Mouse (Mus musculus): ENCODE measurements around the gene Sbk3. TPM values are rescaled to one million over a fixed set of nuclear protein-coding genes. Genes with fewer than 3 reads are reported as not detected.

The Sbk3 gene
- total RNA-seq, 2 experiments from 2014 or later = 1.4 to 1.5 TPM

DNA sequence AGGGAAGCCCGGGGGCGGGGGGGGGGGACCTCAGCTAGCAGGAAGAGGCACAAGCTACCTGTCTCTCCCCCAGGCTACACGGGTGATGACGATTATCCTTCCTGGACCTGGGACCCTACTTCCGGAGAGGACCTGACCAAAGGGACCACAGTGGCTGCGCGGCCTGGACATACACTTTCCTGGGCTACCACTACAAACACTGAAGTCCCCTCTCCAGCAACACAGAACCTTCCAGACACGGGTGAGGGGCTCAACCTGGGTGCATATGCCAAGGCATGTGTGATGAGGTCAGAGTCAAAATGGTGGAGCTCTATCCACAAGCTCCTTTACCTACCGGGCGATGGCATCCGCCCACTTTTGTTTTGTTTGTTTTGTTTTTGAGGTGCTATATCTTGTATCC is 33.6 kb downstream of the Sbk3 start:
- DNase-seq = no peak
- intact Hi-C loops (cut with DNase I) = loop anchor here (10.0 kb wide), 1 partner anchor 107 kb away; no protein-coding TSS in a partner anchor

DNA sequence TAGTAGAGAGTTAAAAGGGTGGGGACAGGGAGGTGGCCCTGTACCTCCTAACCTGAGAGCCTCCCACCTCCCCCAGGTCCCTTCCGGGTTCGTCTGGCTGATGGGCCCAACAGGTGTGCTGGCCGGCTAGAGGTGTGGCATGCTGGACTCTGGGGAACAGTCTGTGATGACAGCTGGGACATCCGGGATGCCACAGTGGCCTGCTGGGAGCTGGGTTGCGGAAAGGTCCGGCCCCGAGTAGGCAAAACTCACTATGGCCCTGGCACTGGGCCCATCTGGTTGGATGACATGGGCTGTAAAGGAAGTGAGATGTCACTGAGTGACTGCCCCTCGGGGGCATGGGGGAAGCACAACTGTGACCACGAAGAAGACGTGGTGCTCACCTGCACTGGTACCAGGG is 34.1 kb downstream of the Sbk3 start:
- DNase-seq = no peak
- intact Hi-C loops (cut with DNase I) = loop anchor here (10.0 kb wide), 1 partner anchor 108 kb away; no protein-coding TSS in a partner anchor

DNA sequence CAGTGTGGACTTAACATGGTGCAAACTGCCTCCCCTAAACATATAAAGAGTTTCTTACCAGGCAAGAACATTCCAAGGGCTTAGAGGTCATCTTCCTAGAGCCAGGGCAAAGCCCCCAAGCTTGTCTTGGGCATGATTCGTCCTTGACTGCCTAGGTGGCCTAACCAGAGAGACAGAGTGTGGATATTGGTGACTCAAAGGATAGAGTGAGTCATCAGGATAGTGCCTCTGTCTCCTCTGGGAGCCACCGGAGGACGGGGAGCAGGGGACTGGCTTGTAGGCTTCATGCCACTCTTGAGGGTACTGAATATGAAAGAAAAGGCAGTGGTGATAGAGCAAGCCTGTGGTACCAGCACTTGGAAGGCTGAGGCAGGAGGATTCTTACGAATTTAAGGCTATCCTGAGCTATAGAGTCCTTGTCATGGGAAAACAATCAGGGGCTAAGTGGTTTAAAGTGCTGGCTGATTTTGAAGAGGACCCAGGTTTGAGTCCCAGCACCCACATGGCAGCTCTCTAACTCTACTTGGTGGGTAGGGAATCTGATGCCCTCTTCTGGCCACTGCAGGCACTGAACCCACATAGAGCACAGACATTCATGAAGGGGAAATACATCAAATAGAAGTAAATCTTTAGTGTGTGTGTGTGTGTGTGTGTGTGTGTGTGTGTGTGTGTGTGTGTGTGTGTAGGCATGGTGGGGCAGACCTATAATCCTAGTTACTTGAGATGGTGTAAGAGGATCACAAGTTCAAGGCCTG is 36.6 kb downstream of the Sbk3 start:
- intact Hi-C loops (cut with DNase I) = loop anchor here (10.0 kb wide), 1 partner anchor 110 kb away; no protein-coding TSS in a partner anchor
- no peak for DNase-seq

DNA sequence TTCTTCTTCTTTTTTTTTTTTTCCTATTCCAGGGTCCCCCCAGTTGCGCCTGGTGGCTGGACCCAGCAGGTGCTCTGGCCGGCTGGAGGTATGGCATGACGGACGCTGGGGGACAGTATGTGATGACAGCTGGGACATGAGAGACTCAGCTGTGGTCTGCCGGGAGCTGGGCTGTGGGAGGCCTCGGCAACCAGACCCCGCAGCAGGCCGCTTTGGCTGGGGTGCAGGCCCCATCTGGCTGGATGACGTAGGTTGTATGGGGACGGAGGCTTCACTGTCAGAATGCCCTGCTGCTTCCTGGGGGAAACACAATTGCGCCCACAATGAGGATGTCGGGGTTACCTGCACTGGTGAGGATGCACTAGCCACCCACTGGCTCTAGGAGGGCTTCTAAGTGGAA is 37.9 kb downstream of the Sbk3 start:
- intact Hi-C loops (cut with DNase I) = loop anchor here (10.0 kb wide), 1 partner anchor 112 kb away; no protein-coding TSS in a partner anchor
- DNase-seq = peak; percentile 57

DNA sequence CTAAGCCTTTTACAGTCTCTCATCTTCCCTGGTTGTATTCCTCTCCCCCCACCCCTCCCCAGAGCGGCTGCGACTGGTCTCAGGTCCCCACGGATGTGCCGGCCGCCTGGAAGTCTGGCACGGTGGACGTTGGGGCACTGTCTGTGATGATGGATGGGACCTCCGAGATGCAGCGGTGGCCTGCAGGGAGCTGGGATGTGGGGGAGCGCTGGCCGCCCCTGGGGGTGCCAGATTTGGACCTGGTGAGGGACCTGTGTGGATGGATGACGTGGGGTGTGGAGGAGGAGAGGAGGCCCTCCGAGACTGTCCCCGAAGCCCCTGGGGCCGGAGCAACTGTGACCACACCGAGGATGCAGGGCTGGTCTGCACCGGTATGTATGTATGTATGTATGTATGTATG is 42.6 kb downstream of the Sbk3 start:
- intact Hi-C loops (cut with DNase I) = no loop called here
- DNase-seq = no peak

DNA sequence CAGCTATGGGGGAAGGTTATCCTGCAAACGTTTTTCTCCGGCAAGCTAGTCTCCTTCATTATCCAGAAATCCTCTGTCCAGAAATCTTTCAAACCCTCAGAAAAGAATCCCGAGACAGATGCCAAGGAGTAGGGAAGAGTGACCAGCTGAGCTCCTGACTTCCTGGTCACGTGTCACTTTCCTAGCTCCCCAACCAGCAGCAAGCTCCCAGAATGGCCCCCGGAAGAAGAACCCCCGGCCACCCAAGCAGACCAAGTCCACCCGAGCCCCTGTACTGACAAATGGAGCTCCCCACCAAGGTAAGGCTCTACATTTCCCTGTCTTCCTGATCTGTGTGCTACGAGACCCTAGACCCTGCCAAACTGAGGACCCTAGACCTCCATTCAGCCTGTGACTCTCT is 43.3 kb downstream of the Sbk3 start:
- no peak for DNase-seq
- intact Hi-C loops (cut with DNase I) = no loop called here

DNA sequence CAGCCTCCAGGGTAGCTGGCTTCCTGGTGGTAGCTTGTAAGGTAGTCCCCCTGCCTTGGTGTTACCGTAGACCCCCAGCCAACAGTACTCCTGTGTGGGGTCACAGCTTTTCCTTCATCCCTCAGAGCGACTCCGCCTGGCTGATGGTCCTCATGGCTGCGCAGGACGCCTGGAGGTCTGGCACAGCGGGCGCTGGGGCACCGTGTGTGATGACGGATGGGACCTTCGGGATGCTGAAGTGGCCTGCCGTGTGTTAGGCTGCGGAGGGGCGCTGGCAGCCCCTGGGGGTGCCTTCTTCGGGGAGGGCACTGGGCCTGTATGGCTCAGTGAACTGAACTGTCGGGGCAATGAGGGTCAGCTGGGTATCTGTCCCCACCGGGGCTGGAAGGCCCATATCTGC is 44.1 kb downstream of the Sbk3 start:
- no peak for DNase-seq
- intact Hi-C loops (cut with DNase I) = no loop called here

DNA sequence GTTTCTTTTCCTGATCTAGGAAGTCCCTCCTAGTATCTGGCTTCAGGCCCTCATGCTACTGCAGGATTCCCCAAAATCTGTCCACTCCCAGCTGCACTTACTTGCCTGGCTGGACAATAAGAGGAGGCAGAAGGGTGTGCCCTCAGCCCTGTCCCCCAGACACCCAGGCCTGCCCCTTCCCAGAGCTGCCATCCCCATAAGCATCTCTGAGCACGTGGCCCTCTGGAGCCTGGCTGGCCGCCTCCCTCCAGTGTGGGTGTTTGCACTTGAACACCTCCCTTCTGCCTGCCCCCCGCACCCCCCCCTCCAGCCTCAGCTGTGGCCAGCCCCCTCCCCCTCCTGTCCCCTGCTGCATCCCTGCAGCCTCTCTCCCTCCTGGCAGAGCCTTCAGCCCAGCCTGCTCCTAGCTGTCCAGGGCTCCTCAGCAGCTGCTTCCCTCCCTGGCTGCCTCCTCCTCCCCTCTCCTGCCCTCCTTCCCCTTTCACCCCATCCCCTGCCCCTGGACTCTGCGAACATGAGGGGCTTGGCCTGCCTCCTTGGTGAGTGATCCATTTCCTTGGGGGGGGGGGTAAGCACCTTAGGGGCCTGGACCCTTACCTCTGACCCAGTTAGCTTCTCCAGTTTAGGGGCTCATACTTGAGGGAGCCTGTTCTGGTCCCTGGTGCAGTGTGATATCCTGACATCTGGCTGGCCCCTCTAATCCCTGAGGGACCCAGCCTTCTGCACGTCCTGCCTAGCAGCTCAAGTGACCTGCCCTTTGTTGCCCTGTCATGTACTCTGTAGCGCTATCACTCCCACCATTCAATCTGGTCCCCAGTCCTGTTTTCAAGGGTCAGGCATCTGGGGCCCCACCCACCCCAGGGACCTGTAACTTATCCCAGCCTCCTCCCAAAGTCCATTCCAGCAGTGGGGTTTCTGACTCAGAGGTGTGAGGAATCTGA is 45.3 kb downstream of the Sbk3 start, which contains the start of gene Ssc5d:
Gene Ssc5d, plus strand, starts transcription at position 345 of the 941 bp plus-strand sequence.
- DNase-seq = peak; percentile 81
- intact Hi-C loops (cut with DNase I) = no loop called here

DNA sequence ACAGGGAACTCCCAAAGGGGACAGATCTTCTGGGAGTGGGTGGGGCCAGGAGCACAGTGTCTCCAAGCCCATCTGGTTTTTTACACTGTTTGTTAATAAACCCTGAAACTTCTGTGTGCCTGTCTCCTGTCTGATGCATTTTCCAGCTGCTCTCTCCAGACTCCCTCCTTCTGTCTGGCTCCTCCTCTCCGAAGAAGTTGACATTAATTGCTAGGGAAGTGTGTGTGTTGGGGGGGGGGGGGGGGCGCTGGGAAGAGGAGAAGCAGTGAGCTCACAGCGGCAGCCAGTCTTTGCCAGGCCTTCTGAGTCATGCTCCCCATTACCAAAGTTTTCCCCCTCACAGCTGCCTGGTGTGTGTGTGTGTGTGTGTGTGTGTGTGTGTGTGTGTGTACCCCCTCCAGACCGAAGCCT is 46.1 kb downstream of the Sbk3 start:
- intact Hi-C loops (cut with DNase I) = no loop called here
- DNase-seq = no peak

DNA sequence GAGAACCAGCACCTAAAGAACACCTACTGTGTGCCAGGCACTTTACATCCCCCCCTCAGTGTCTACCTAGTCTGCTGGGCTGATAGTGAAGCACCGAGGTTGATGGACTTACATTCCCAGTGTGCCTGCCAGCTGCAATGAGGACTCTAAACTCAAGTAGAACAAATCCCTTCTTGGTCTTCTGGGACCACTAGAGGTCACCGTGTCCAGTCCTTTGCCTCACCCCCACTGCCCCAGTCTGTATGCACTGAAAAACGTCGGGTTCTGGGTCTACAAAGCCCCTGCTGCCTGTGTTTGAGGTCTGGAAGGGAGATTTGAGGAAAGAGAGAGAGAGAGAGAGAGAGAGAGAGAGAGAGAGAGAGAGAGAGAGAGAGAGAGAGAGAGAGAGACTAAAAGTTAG is 46.5 kb downstream of the Sbk3 start:
- intact Hi-C loops (cut with DNase I) = no loop called here

DNA sequence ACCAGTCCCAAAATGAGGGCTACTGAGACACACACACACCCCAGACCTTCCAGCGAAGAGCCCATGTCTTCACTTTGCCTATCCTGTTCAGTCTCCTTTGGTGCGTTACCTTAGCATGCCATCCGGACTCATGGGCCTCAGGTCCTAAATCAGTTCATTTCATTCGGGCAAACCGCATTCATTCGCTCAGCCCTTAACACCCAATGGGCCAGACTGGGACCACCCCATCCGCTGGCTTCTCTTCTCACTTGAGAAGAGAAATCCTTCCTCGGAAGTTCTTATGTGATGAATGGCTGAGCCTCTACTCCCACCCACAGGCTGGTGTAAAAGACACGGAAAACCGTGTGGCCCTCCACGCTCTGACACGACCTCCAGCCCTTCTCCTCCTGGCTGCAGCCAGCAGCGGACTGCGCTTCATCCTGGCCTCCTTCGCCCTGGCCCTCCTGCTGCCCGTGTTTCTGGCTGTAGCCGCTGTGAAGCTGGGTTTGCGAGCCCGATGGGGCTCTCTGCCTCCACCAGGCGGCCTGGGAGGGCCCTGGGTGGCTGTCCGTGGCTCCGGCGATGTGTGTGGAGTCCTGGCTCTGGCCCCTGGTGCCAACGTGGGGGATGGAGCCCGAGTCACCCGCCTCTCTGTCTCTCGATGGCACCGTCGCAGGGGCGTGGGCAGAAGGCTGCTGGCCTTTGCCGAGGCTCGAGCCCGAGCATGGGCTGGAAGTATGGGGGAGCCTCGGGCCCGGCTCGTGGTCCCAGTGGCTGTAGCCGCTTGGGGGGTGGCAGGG is 47.2 kb downstream of the Sbk3 start:
- intact Hi-C loops (cut with DNase I) = no loop called here
- peak; percentile 74 for DNase-seq

More for the DNA sequence above, 46.5 kb downstream of the Sbk3 start:
- DNase-seq = no peak

DNA sequence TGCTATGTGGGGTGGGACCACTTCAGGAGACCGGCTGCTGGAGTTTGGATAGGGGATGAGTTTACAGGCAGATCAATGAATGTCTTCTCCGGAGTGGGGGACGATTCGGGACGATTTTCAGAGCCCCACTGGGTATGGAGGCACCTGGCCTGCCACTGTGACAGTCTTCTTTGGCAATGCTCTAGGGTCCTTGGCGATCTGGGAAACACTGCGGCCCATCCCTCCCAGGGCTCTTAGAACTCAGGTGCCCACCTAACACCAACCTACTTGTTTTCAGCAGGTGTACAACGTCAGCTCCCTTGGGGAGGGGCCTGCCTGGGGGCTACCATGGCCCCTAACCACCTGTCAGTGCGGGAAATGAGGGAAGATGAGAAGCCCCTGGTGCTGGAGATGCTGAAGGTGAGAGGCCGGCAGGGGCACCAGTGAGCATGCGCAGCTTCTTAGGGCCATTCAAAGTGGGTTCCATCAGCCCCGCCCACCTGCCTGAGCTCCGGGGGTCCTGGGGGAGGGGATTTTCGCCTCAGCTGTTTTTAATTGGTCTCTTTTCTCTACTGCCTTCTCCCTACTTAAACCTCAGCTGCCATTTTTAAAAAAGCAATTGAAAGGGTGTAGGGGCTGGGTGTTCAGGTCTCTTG is 47.9 kb downstream of the Sbk3 start:
- DNase-seq = peak; percentile 91
- intact Hi-C loops (cut with DNase I) = no loop called here

DNA sequence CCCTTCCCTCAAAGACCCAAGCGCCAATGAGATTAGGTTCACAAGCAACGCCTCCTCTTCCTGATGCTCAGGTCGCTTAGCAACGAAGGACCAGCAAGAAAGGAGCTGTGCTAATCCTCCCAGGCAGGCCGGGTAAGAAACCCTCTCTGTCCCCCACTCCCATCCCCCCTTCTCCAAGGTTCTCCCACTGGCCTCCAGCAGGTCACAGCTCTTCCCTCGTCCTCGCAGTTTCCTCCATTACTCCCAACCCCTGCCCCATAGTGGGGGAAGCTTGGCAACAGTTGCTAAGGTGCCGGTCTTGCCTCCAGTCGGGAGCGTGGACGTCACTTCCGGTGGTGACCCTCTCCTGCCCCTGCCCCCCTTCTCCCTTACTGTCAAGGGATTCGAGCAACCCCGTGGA is 48.5 kb downstream of the Sbk3 start:
- intact Hi-C loops (cut with DNase I) = no loop called here
- peak; percentile 87 for DNase-seq

DNA sequence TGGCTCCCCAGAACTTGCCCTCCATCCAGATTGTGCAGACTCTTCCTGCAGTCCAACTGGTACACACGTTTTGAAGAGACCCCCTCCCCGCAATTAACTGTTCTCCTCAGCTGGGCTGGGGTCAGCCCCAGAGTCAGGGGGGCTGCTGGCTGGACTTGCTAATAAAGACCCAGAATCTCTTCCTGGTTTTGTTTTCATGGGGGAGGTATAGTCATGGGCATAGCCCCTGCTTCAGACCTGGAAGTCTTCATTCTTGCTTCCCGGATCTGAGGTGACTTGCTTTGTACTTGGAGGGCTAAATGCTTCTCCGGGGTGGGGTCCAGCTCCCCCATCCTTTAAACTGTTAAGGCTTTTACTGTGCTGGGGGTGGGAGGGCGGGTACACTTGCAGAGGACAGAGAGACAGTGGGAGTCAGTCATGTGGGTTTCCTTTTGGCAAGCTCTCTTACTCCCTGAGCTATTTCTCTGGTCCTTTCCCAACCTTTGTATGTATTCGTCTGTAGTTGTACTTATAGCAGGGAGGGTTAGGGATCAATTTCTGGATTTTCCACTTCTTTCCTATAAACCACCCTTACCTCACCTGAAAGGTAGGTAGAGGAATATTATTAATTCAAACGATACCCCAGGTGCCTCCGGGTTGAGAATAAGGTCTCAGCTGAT is 49.0 kb downstream of the Sbk3 start, which contains the start of gene Nat14:
Gene Nat14, plus strand, starts transcription at position 205 of the 659 bp plus-strand sequence.
- DNase-seq = no peak
- intact Hi-C loops (cut with DNase I) = no loop called here

DNA sequence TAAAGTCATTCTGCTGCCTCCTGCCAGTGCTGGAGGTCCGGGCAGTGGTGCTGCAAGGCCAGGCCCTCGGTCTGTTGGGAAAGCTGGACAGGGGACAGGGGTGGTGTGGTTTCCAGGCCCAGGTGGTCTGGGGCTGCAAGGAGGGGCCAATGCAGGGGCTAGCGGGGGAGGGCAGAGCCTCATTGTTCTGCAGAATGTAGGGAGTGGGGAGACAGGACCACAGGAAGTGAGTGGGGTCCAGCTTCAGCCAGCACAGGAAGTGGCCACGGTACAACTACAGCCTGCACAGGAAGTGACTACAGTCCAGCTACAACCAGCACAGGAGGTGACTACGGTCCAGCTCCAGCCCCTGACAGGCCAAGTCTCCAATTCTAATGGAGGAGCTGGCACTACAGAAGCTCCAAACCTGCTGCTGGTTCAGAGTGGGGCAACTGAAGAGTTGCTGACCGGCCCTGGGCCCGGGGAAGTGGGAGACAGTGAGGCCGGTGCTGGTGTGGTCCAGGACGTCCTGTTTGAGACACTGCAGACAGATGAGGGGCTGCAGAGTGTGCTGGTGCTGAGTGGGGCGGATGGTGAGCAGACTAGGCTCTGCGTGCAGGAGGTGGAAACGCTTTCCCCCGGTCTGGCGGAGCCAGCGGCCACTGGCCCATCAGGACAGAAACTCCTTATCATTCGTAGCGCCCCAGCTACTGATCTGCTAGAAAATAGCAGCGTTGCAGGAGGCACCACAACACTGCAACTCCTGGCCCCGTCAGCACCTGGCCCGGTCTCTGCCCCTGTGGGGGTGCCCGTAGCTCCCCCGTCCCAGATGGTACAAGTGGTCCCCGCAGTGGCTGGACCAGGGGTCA is 49.8 kb downstream of the Sbk3 start:
- DNase-seq = no peak
- intact Hi-C loops (cut with DNase I) = no loop called here

DNA sequence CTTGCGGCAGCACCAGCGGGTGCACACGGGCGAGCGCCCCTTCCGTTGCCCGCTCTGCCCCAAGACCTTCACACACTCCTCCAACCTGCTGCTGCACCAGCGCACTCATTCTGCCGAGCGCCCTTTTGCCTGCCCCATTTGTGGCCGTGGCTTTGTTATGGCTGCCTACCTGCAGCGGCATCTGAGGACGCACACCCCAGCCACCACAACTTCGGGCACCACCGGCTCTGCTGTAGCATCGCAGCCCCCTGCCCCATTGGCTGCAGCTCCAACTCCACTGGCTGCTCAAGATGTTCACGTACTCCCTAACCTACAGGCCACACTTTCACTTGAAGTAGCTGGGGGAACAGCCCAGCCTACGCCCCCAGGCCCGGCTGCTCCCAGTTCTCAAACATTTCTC is 50.5 kb downstream of the Sbk3 start:
- intact Hi-C loops (cut with DNase I) = no loop called here

DNA sequence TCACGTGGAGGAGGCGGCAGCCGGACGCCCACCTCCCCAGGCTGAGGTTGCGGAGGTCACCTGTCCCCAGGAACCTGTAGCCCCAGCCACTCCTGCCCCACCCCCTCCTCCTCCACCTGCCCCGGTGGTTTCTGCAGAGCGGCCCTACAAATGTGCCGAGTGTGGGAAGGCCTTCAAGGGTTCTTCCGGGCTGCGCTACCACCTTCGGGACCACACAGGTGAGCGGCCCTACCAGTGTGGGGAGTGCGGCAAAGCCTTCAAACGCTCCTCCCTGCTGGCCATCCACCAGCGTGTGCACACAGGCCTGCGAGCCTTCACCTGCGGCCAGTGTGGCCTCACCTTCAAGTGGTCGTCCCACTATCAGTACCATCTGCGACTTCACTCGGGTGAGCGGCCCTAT is 51.0 kb downstream of the Sbk3 start:
- DNase-seq = no peak
- intact Hi-C loops (cut with DNase I) = no loop called here

More for the DNA sequence above, 50.5 kb downstream of the Sbk3 start:
- no peak for DNase-seq

DNA sequence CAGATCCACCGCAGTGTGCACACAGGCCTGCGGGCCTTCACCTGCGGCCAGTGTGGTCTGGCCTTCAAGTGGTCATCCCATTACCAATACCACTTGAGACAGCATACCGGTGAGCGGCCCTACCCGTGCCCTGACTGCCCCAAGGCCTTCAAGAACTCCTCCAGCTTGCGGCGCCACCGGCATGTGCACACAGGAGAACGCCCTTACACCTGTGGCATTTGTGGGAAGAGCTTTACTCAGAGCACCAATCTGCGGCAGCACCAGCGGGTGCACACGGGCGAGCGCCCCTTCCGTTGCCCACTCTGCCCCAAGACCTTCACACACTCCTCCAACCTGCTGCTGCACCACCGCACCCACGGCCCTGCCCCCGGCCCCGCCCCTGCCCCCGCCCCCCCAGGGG is 51.9 kb downstream of the Sbk3 start:
- no peak for DNase-seq
- intact Hi-C loops (cut with DNase I) = no loop called here

DNA sequence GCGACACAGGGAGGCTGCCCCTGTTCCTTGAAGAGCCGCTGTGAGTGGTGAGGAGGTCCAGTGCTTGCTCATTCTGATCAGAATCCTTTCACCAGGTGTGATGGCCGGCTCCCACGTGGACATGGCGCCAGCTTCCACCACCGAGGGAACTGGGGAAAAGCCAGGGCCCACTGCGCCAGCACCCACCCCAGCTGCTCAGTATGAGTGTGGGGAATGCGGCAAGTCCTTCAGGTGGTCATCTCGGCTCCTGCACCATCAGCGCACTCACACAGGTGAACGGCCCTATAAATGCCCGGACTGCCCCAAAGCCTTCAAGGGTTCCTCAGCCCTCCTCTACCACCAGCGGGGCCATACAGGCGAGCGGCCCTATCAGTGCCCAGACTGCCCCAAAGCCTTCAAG is 52.3 kb downstream of the Sbk3 start:
- no peak for DNase-seq
- intact Hi-C loops (cut with DNase I) = no loop called here
